Comparison of ENCODE assay signal across 25 mouse cellular contexts in the genomic region with DNA sequence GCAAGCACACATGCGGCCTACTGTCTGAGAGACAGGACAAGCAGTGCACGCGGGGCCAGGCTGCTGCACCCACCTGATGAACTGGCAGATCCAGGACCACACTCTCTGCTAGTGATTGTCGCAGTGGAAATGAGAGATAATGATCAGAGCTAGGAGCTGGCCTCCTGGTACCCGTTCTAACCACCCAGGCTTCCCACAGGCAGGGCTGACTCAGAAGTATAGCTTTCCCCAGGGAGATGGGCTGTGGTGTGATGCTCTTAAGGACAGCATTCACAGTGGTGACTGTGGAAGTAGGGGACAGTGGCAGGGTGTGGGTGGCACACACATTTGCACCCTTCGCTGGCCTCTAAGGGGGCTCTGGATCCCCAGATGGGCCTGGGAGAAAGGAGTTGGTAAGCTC.
DNase-seq lines count a peak whose midpoint lies in the region; ATAC-seq and TF ChIP-seq lines count a peak whose summit lies in the region.
"Had no signal": no experiment of that assay in that cellular context is flagged by ENCODE, and none has a peak within 500 bp of the region (broad histone marks: within the 10 kb centered on the region; RNA-seq: fewer than 3 reads in every experiment).

No protein-coding gene starts in this region.

- peaks cover 21% of the 10 kb centered on the region; the same call in 1 of the 2 replicates for H3K27me3 ChIP-seq in heart, embryonic 10.5 days (ENCODE audit: insufficient read depth, poor library complexity, severe bottlenecking)
- peaks cover 88% of the 10 kb centered on the region for H3K27me3 ChIP-seq in midbrain, embryonic 12.5 days
- no peaks in the 10 kb centered on the region for H3K27me3 ChIP-seq in midbrain, postnatal 0 days (ENCODE audit: insufficient read depth, low read length)
- H3K27me3 ChIP-seq: hindbrain, embryonic 15.5 days; intestine, embryonic 15.5 days had no signal

- H3K27ac ChIP-seq in heart, embryonic 10.5 days, result peak overlapping the region; percentile 59; the same call in 1 of the 2 replicates
- no peak overlapping the region for H3K27ac ChIP-seq in midbrain, embryonic 12.5 days (replicated peaks)
- no peak overlapping the region for H3K27ac ChIP-seq in midbrain, postnatal 0 days (ENCODE audit: low read depth, low read length)
- H3K27ac ChIP-seq: embryonic facial prominence, embryonic 10.5 days; embryonic facial prominence, embryonic 13.5 days; gastrocnemius, adult 2 months; heart, embryonic 13.5 days; hindbrain, embryonic 15.5 days; intestine, embryonic 15.5 days had no signal

- H3K4me1 ChIP-seq in heart, embryonic 10.5 days, result peaks cover 52% of the 10 kb centered on the region
- peaks cover 43% of the 10 kb centered on the region for H3K4me1 ChIP-seq in midbrain, embryonic 12.5 days
- no peaks in the 10 kb centered on the region for H3K4me1 ChIP-seq in midbrain, postnatal 0 days (ENCODE audit: insufficient read depth, low read length)

- 69% methylated on average over 6 of the region's 6 CpGs for WGBS in heart, embryonic 10.5 days
- WGBS in midbrain, embryonic 12.5 days, result 88% methylated on average over 6 of the region's 6 CpGs
- WGBS in midbrain, postnatal 0 days, result 79% methylated on average over 6 of the region's 6 CpGs

- intact Hi-C loops in left cerebral cortex, postnatal 36 days (cut with DNase I), result no loop called here

- DNase-seq in heart, embryonic 10.5 days (ENCODE audit: low spot score), result no peak
- DNase-seq in heart, adult 9 months (ENCODE audit: low spot score in 2 of 2), result no peak
- DNase-seq in midbrain, postnatal 0 days (ENCODE audit: low spot score), result no peak
- DNase-seq in MN1 (ENCODE audit: low spot score), result peak; percentile 69
- no peak for DNase-seq in left cerebral cortex, postnatal 36 days (ENCODE audit: low spot score in 2 of 2)
- DNase-seq: cerebellum, adult 11 months; cerebellum, adult 2 months; cerebellum, adult 9-11 months; cerebellum, postnatal 25 days; embryo, embryonic 11 days; gastrocnemius, adult 2 months; gastrocnemius, postnatal 14 days; heart, adult 11 months; heart, postnatal 14 days; heart, postnatal 4 days; kidney, adult 11 months had no signal

- no peak overlapping the region for H3K4me2 ChIP-seq in midbrain, embryonic 12.5 days (replicated peaks)
- no peak overlapping the region for H3K4me2 ChIP-seq in midbrain, postnatal 0 days (ENCODE audit: low read depth, low read length, poor library complexity, severe bottlenecking)
- H3K4me2 ChIP-seq: embryonic facial prominence, embryonic 13.5 days; heart, embryonic 13.5 days; hindbrain, embryonic 15.5 days; intestine, embryonic 15.5 days had no signal

- no peak overlapping the region for H3K4me3 ChIP-seq in heart, embryonic 10.5 days
- H3K4me3 ChIP-seq in midbrain, embryonic 12.5 days, result no peak overlapping the region
- H3K4me3 ChIP-seq in midbrain, postnatal 0 days (ENCODE audit: low read depth, low read length), result no peak overlapping the region
- H3K4me3 ChIP-seq: embryonic facial prominence, embryonic 10.5 days; embryonic facial prominence, embryonic 13.5 days; erythroblast, embryonic 14.5 days; gastrocnemius, adult 2 months; heart, embryonic 13.5 days; hindbrain, embryonic 15.5 days; intestine, embryonic 15.5 days had no signal

- H3K36me3 ChIP-seq in heart, embryonic 10.5 days, result no peaks in the 10 kb centered on the region
- no peaks in the 10 kb centered on the region for H3K36me3 ChIP-seq in midbrain, embryonic 12.5 days
- no peaks in the 10 kb centered on the region for H3K36me3 ChIP-seq in midbrain, postnatal 0 days (ENCODE audit: insufficient read depth, low read length)
- H3K36me3 ChIP-seq: embryonic facial prominence, embryonic 10.5 days; embryonic facial prominence, embryonic 13.5 days; G1E; heart, embryonic 13.5 days; hindbrain, embryonic 15.5 days; intestine, embryonic 15.5 days had no signal

- ATAC-seq in midbrain, embryonic 12.5 days (ENCODE audit: low FRiP score, low read depth), result no peak
- ATAC-seq in midbrain, postnatal 0 days (ENCODE audit: low FRiP score), result no peak
- ATAC-seq: forebrain, embryonic 16.5 days had no signal

- H3K9ac ChIP-seq in midbrain, embryonic 12.5 days (replicated peaks), result 0 out of 2 replicates have a peak overlapping the region, but pooled peaks have one; percentile 6
- H3K9ac ChIP-seq in midbrain, postnatal 0 days (replicated peaks; ENCODE audit: low read length, poor library complexity, severe bottlenecking), result no peak overlapping the region
- H3K9ac ChIP-seq: embryonic facial prominence, embryonic 13.5 days; heart, embryonic 13.5 days; hindbrain, embryonic 15.5 days; intestine, embryonic 15.5 days had no signal

- no peak for TF ChIP-seq CTCF in midbrain, postnatal 0 days (IDR thresholded peaks at IDR 0.05)

- H3K9me3 ChIP-seq in heart, embryonic 10.5 days, result no peaks in the 10 kb centered on the region
- H3K9me3 ChIP-seq in midbrain, embryonic 12.5 days, result no peaks in the 10 kb centered on the region
- H3K9me3 ChIP-seq in midbrain, postnatal 0 days (ENCODE audit: low read length), result no peaks in the 10 kb centered on the region
- H3K9me3 ChIP-seq: embryonic facial prominence, embryonic 10.5 days; embryonic facial prominence, embryonic 13.5 days; G1E; heart, embryonic 13.5 days; hindbrain, embryonic 15.5 days; intestine, embryonic 15.5 days had no signal
